Mouse (Mus musculus) spleen, adult 2 months (tissue): ENCODE measurements around the gene Klc1.

Experiments used
- CTCF ChIP-seq: fragments of 200-500 bp; IDR thresholded peaks from 2 replicates; pipeline ENCODE4 v1.5.1; 2011; ENCODE audit warnings: mild to moderate bottlenecking, inconsistent platforms; ENCODE audit not compliant: insufficient read depth, insufficient read length, insufficient replicate concordance; ENCODE audit errors: extremely low read depth
- POLR2A ChIP-seq: fragments of 200-500 bp; IDR thresholded peaks from 2 replicates; pipeline ENCODE4 v1.6.1; 2011; ENCODE audit warnings: low read depth, low read length, inconsistent platforms

GRCm38 (mm10) chr12:111803538-111803937 lies 44.9 kb downstream of the Klc1 start:
- TF ChIP-seq CTCF: no peak
- TF ChIP-seq POLR2A: no peak
